Mouse (Mus musculus): ENCODE results near the gene Epha5. TPM values are rescaled to one million over a fixed set of nuclear protein-coding genes. Genes with fewer than 3 reads are reported as not detected.

The Epha5 gene
- polyA plus RNA-seq, 1 experiment from 2014 or later, result 1.8 TPM

DNA sequence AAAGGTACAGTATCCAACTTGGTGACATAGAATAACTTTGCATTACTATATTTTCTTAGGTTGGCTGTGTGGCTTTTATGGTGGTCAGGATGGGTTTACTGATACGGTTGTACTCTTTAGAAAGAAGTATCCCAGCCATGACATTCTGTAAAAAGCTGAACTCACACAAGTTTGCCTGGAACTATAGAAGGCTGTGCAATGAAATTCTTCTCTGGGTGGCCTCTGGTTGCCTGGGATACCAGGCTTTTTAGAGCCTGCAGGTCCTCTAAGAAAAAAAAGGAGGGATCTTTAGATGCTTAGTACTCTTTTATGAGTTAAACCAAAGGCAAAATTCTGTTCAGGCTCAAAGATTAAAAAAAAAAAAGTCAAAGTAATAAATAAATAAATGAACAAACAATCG, 208.6 kb downstream of the Epha5 start:
- Histone ChIP-seq H3K9ac (ENCODE audit: low read length) (no peak overlapping the region), H3K4me3 (ENCODE audit: low read depth, low read length) (no peak overlapping the region)
- 67% methylated on average over 2 of the region's 2 CpGs for WGBS

GRCm38 (mm10) chr5:84193348-84193747, 223.8 kb downstream of the Epha5 start:
- ATAC-seq (ENCODE audit: low FRiP score, low TSS enrichment) (no peak), DNase-seq (ENCODE audit: low spot score) (no peak)
- H3K27ac ChIP-seq (replicated peaks), result no peak overlapping the region
- no peaks in the 10 kb centered on the region for H3K9me3 ChIP-seq (ENCODE audit: control insufficient read depth, low read length)
- no peak overlapping the region for H3K4me2 ChIP-seq (replicated peaks; ENCODE audit: low read depth)
- no peak overlapping the region for H3K4me3 ChIP-seq (ENCODE audit: low read depth, low read length)
- 25% methylated on average over 3 of the region's 3 CpGs for WGBS
- H3K27me3 ChIP-seq (ENCODE audit: control insufficient read depth, insufficient read depth, low read length), result no peaks in the 10 kb centered on the region
- H3K36me3 ChIP-seq (ENCODE audit: control insufficient read depth, insufficient read depth, low read length), result no peaks in the 10 kb centered on the region
- H3K9ac ChIP-seq (ENCODE audit: low read length), result no peak overlapping the region
- TF ChIP-seq CTCF (IDR thresholded peaks at IDR 0.05; ENCODE audit: low read depth) (no peak), EP300 (optimal IDR thresholded peaks at IDR 0.05) (no peak)
- no peaks in the 10 kb centered on the region for H3K4me1 ChIP-seq (replicated peaks; ENCODE audit: control insufficient read depth, insufficient read depth)

More for the DNA sequence above, 208.6 kb downstream of the Epha5 start:
- Histone ChIP-seq H3K27me3 (ENCODE audit: control insufficient read depth, insufficient read depth, low read length) (no peaks in the 10 kb centered on the region), H3K36me3 (ENCODE audit: control insufficient read depth, insufficient read depth, low read length) (no peaks in the 10 kb centered on the region), H3K27ac (replicated peaks) (no peak overlapping the region), H3K4me1 (replicated peaks; ENCODE audit: control insufficient read depth, insufficient read depth) (no peaks in the 10 kb centered on the region), H3K9me3 (ENCODE audit: control insufficient read depth, low read length) (no peaks in the 10 kb centered on the region), H3K4me2 (replicated peaks; ENCODE audit: low read depth) (no peak overlapping the region)
- DNase-seq (ENCODE audit: low spot score) (no peak), ATAC-seq (ENCODE audit: low FRiP score, low TSS enrichment) (no peak)
- TF ChIP-seq EP300 (optimal IDR thresholded peaks at IDR 0.05) (no peak), CTCF (IDR thresholded peaks at IDR 0.05; ENCODE audit: low read depth) (no peak)

DNA sequence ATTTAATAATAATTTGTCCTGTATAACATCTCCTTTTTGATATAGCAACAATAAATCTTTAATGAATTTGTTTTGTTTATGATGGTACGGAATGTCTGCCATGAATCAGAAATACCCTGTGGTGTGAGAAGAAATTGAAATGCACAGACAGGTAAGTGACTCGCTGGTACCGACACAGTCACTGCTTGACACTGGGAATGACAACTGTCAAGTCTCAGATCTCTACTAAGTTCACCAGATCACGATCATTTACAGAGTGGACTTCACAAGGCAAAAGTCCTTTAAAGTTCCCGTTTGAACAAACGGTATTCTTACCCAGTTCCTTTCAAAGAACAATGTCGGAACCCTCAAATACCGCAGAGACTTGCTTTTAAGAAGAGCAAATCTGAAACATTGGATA, 233.0 kb downstream of the Epha5 start:
- TF ChIP-seq EP300 (optimal IDR thresholded peaks at IDR 0.05) (no peak), CTCF (IDR thresholded peaks at IDR 0.05; ENCODE audit: low read depth) (no peak)
- DNase-seq (ENCODE audit: low spot score), result no peak
- 88% methylated on average over 8 of the region's 8 CpGs for WGBS

GRCm38 (mm10) chr5:84153095-84153494, 264.1 kb downstream of the Epha5 start:
- no peak overlapping the region for H3K4me3 ChIP-seq (ENCODE audit: low read depth, low read length)
- ATAC-seq (ENCODE audit: low FRiP score, low TSS enrichment) (no peak), DNase-seq (ENCODE audit: low spot score) (no peak)
- no peak overlapping the region for H3K9ac ChIP-seq (ENCODE audit: low read length)
- no peaks in the 10 kb centered on the region for H3K27me3 ChIP-seq (ENCODE audit: control insufficient read depth, insufficient read depth, low read length)
- H3K27ac ChIP-seq (replicated peaks), result no peak overlapping the region
- H3K4me1 ChIP-seq (replicated peaks; ENCODE audit: control insufficient read depth, insufficient read depth), result no peaks in the 10 kb centered on the region
- WGBS, result 45% methylated on average over 2 of the region's 2 CpGs
- H3K36me3 ChIP-seq (ENCODE audit: control insufficient read depth, insufficient read depth, low read length), result no peaks in the 10 kb centered on the region
- TF ChIP-seq CTCF (IDR thresholded peaks at IDR 0.05; ENCODE audit: low read depth), result no peak
- no peak for TF ChIP-seq EP300 (optimal IDR thresholded peaks at IDR 0.05)
- no peak overlapping the region for H3K4me2 ChIP-seq (replicated peaks; ENCODE audit: low read depth)
- no peaks in the 10 kb centered on the region for H3K9me3 ChIP-seq (ENCODE audit: control insufficient read depth, low read length)

More for the DNA sequence above, 233.0 kb downstream of the Epha5 start:
- no peaks in the 10 kb centered on the region for H3K27me3 ChIP-seq (ENCODE audit: control insufficient read depth, insufficient read depth, low read length)
- no peak overlapping the region for H3K4me2 ChIP-seq (replicated peaks; ENCODE audit: low read depth)
- H3K4me1 ChIP-seq (replicated peaks; ENCODE audit: control insufficient read depth, insufficient read depth), result no peaks in the 10 kb centered on the region
- H3K36me3 ChIP-seq (ENCODE audit: control insufficient read depth, insufficient read depth, low read length), result no peaks in the 10 kb centered on the region
- H3K4me3 ChIP-seq (ENCODE audit: low read depth, low read length), result no peak overlapping the region
- H3K9me3 ChIP-seq (ENCODE audit: control insufficient read depth, low read length), result no peaks in the 10 kb centered on the region
- no peak for ATAC-seq (ENCODE audit: low FRiP score, low TSS enrichment)
- no peak overlapping the region for H3K9ac ChIP-seq (ENCODE audit: low read length)
- H3K27ac ChIP-seq (replicated peaks), result no peak overlapping the region

DNA sequence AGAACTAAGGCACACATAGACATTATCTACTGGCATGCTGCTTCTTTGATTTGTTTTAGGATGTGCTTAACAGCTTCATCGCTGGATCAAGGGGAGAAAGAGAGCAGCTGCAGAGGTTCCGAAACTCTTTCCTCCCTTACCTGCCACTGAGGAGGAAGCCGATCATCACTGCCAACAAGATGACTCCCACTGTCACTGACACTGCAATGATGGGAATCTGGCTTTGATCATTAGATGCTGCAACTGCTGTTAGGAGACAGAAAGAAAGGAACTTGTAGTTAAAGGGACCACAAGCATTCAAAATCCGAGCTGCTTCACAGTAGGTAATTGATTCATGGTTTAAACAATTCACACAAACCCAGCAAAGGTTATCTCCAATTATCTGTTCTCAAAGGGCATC, 275.0 kb downstream of the Epha5 start:
- no peak for TF ChIP-seq CTCF (IDR thresholded peaks at IDR 0.05; ENCODE audit: low read depth)
- no peak for TF ChIP-seq EP300 (optimal IDR thresholded peaks at IDR 0.05)

DNA sequence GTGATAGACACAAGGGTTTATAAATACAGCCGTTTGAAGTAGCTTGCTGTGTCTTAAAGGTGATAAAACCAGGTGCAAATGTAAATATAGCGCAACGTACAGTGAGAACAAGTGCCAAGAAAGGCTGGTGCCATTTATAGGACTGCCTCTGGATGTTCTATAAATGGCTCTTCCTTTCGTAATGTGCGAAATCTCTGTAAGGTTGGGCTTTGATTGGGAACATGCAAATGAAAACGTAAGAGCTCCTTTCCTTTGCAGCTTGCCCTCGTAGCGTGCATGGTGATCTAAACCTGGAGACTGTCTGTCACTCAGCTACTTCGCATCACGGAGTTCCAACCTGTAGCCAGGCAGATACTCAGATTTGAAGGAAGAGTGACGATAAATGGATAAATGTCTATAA, 321.2 kb downstream of the Epha5 start:
- DNase-seq (ENCODE audit: low spot score), result no peak
- no peak for ATAC-seq (ENCODE audit: low FRiP score, low TSS enrichment)
- WGBS, result 68% methylated on average over 11 of the region's 11 CpGs
- H3K27me3 ChIP-seq (ENCODE audit: control insufficient read depth, insufficient read depth, low read length), result no peaks in the 10 kb centered on the region
- H3K4me3 ChIP-seq (ENCODE audit: low read depth, low read length), result no peak overlapping the region
- no peaks in the 10 kb centered on the region for H3K36me3 ChIP-seq (ENCODE audit: control insufficient read depth, insufficient read depth, low read length)
- H3K4me1 ChIP-seq (replicated peaks; ENCODE audit: control insufficient read depth, insufficient read depth), result no peaks in the 10 kb centered on the region
- no peaks in the 10 kb centered on the region for H3K9me3 ChIP-seq (ENCODE audit: control insufficient read depth, low read length)
- TF ChIP-seq EP300 (optimal IDR thresholded peaks at IDR 0.05) (no peak), CTCF (IDR thresholded peaks at IDR 0.05; ENCODE audit: low read depth) (no peak)
- H3K4me2 ChIP-seq (replicated peaks; ENCODE audit: low read depth), result no peak overlapping the region
- H3K9ac ChIP-seq (ENCODE audit: low read length), result no peak overlapping the region
- H3K27ac ChIP-seq (replicated peaks), result no peak overlapping the region

More for the DNA sequence above, 275.0 kb downstream of the Epha5 start:
- no peak overlapping the region for H3K4me2 ChIP-seq (replicated peaks; ENCODE audit: low read depth)
- H3K9ac ChIP-seq (ENCODE audit: low read length), result no peak overlapping the region
- 41% methylated on average over 4 of the region's 4 CpGs for WGBS
- H3K36me3 ChIP-seq (ENCODE audit: control insufficient read depth, insufficient read depth, low read length), result no peaks in the 10 kb centered on the region
- H3K9me3 ChIP-seq (ENCODE audit: control insufficient read depth, low read length), result no peaks in the 10 kb centered on the region
- H3K27me3 ChIP-seq (ENCODE audit: control insufficient read depth, insufficient read depth, low read length), result no peaks in the 10 kb centered on the region
- ATAC-seq (ENCODE audit: low FRiP score, low TSS enrichment) (no peak), DNase-seq (ENCODE audit: low spot score) (no peak)
- H3K4me1 ChIP-seq (replicated peaks; ENCODE audit: control insufficient read depth, insufficient read depth), result no peaks in the 10 kb centered on the region
- no peak overlapping the region for H3K27ac ChIP-seq (replicated peaks)
- no peak overlapping the region for H3K4me3 ChIP-seq (ENCODE audit: low read depth, low read length)

Data from stomach, postnatal 0 days (tissue).